Mouse (Mus musculus) liver, embryonic 11.5 days (tissue): Measurements from ENCODE around the gene Cplane1. TPM values are rescaled to one million over a fixed set of nuclear protein-coding genes. Genes with fewer than 3 reads are reported as not detected.

Experiments
- ATAC-seq: fragments of 200-750 bp; cut with Nextera tagmentation; replicated peaks from 2 replicates; pipeline ENCODE4 v1.8.0; 2017; ENCODE audit warnings: moderate number of reproducible peaks, mild to moderate bottlenecking, moderate TSS enrichment, moderate library complexity; ENCODE audit not compliant: low FRiP score
- DNase-seq: peaks from one replicate; pipeline ENCODE4 v3.0.0-alpha.2; 2017; ENCODE audit warnings: low spot score
- H3K27ac ChIP-seq: fragments of 300-500 bp; sonication (generic); 2 replicates; pipeline ENCODE4 v1.5.1; 2014; ENCODE audit warnings: mild to moderate bottlenecking, low read depth, low read length, control low read depth
- H3K27me3 ChIP-seq: fragments of 300-500 bp; sonication (generic); replicated peaks from 2 replicates; pipeline ENCODE4 v1.6.1; 2014; ENCODE audit warnings: low read length, mixed read lengths; ENCODE audit not compliant: control insufficient read depth, insufficient read depth
- H3K36me3 ChIP-seq: fragments of 300-500 bp; sonication (generic); 2 replicates; pipeline ENCODE4 v1.6.1; 2014; ENCODE audit warnings: mild to moderate bottlenecking, low read length, moderate library complexity, mixed read lengths; ENCODE audit not compliant: control insufficient read depth, insufficient read depth
- H3K4me1 ChIP-seq: fragments of 300-500 bp; sonication (generic); replicated peaks from 2 replicates; pipeline ENCODE4 v1.6.1; 2014; ENCODE audit warnings: low read length, mixed read lengths; ENCODE audit not compliant: control insufficient read depth, insufficient read depth
- H3K4me2 ChIP-seq: fragments of 300-500 bp; sonication (generic); 2 replicates; pipeline ENCODE4 v1.6.1; 2014; ENCODE audit warnings: mild to moderate bottlenecking, control low read depth, moderate library complexity
- H3K4me3 ChIP-seq: fragments of 300-500 bp; sonication (generic); 2 replicates; pipeline ENCODE4 v1.5.1; 2014; ENCODE audit warnings: low read depth, low read length, control low read depth
- H3K9ac ChIP-seq: fragments of 300-500 bp; sonication (generic); 2 replicates; pipeline ENCODE4 v1.6.1; 2014; ENCODE audit warnings: low read depth, low read length, control low read depth
- H3K9me3 ChIP-seq: fragments of 300-500 bp; sonication (generic); 2 replicates; pipeline ENCODE4 v1.6.1; 2016; ENCODE audit warnings: low read length, inconsistent platforms, mixed read lengths; ENCODE audit not compliant: control insufficient read depth
- WGBS: fragments of 180-500 bp; shearing (Covaris S2); extraction: QIAGEN DNeasy Blood & Tissue Kit; methylation state at CpG from one replicate; pipeline ENCODE4 v1.1.7; 2014; 5-methylcytosine and 5-hydroxymethylcytosine counted together
- polyA plus RNA-seq: library from polyadenylated mRNA; unstranded; fragments of >200 nt; fragmentation: Nextera tagmentation; extraction: Ambion mirVana; gene quantifications from 2 replicates; pipeline ENCODE4 v1.2.1, GENCODE M21; 2014

The Cplane1 gene
- 3.3 and 4.9 TPM in 2 replicates for polyA plus RNA-seq

DNA sequence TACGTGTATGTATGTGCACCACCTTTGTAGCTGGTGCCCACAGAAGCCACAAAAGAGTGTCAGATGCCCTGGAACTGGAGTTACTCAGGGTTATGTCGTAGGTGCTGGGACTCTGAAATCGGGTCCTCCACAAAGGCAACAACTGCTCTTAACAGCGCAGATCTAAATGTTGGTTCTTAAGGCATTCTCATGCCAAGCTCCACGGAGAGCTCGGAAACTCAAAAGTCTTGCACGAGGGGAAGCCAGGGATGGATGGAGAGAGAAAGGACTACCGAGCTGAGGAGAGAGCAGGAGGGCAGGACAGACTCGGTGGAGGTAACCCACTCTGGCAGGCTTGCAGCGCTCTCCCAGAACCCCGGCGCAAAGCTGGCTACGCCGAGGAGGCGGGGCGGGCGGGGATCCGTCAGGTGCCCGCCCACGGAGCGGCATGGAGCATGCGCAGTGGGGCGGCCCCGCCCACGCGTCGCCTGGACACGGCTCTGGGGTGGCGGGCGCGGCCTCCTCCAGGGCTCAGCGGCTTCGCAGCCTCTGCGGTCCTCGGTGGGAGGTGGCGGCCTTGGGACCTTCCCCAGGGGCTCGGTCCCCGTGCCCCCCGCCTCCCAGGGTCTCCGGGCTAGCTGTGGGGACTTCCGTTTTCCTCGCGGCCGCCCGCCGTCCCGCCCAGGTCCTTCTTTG is at the start of gene Cplane1:
Gene Cplane1 (plus strand): TSS at position 516 of the 675 bp plus-strand sequence.
- Histone ChIP-seq H3K4me2 (peak within 1 kb of the TSS; percentile 92), H3K4me1 (no peaks in the 10 kb centered on the region), H3K36me3 (peaks cover 4% of the 10 kb centered on the region; the same call in 1 of the 2 replicates), H3K4me3 (peak within 1 kb of the TSS; percentile 82), H3K9ac (peak within 1 kb of the TSS; percentile 77), H3K27ac (0 out of 2 replicates have a peak within 1 kb of the TSS, but pooled peaks have one; percentile 35), H3K27me3 (no peaks in the 10 kb centered on the region), H3K9me3 (no peaks in the 10 kb centered on the region)
- DNase-seq (peak; percentile 94), ATAC-seq (peak; percentile 97)
- WGBS = 1% methylated on average over 43 of the region's 47 CpGs

DNA sequence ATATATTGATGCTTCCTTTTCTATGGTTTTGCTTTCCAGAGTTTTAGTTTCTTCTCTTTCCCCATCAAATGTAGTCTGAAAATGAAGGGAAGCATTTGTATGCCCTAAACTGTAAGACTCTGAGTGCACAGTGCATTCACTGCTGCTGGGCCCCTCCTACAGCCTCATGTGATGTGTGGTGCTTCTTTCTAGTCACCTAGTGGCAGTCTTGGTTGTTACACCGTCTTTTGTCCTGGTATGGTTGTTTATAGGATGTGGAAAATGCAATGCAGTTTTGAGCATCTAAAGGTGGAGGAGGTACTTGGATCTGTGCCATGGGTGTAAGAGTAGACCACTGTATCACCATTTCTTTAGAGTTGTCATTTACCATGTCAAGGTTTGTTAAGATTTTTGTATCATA is 39.6 kb upstream of the Cplane1 start:
- Histone ChIP-seq H3K4me3 (no peak overlapping the region), H3K4me1 (no peaks in the 10 kb centered on the region), H3K4me2 (no peak overlapping the region), H3K9ac (no peak overlapping the region), H3K27ac (no peak overlapping the region), H3K9me3 (no peaks in the 10 kb centered on the region), H3K27me3 (no peaks in the 10 kb centered on the region), H3K36me3 (peaks cover 45% of the 10 kb centered on the region)
- ATAC-seq (no peak), DNase-seq (no peak)
- WGBS = 78% methylated on average over 1 of the region's 1 CpGs

DNA sequence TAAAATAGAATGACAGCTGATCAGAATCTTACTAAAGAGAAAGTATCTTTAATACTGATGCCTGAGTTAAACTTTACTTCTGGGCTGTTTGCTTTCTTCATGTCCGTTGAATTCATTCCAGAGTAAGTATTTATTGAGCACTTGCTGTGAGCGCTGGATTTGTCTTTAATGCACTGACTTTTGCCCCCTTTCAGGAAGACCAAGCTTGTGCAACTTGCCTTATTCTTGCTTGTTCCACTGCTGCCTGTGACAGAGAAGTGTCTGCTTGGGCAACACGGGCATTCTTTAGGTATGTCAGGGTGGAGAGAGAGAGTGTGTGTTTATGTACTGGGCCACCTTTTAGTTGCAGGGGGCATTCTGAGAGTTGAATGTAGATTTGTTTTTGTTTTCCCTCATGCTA is 37.6 kb upstream of the Cplane1 start:
- Histone ChIP-seq H3K4me3 (no peak overlapping the region), H3K27me3 (no peaks in the 10 kb centered on the region), H3K4me1 (no peaks in the 10 kb centered on the region), H3K9ac (no peak overlapping the region), H3K9me3 (no peaks in the 10 kb centered on the region), H3K36me3 (peaks cover 56% of the 10 kb centered on the region), H3K4me2 (no peak overlapping the region), H3K27ac (no peak overlapping the region)
- DNase-seq (no peak), ATAC-seq (no peak)
- WGBS = 93% methylated on average over 3 of the region's 3 CpGs

DNA sequence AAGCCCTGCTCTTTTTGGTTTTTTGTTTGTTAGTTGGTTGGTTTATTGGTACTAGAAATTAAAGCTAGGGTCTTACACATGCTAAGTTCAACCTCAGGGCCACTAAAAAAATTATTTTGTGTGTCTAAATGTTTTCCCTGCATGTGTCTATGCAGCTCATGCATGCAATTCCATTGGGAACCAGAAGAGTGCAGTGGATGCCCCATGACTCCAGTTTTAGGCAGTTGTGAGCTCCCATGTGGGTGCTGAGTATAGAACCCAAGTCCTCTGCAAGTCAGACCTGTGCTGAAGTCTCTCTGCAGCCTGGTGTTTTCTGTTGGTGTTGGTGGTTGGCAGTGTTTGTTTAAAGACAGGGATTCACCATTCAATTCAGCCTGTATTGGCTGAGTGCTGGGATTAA is 37.1 kb upstream of the Cplane1 start:
- peaks cover 57% of the 10 kb centered on the region for H3K36me3 ChIP-seq
- no peak overlapping the region for H3K4me3 ChIP-seq
- no peaks in the 10 kb centered on the region for H3K9me3 ChIP-seq
- H3K9ac ChIP-seq = no peak overlapping the region
- H3K4me2 ChIP-seq = no peak overlapping the region
- no peaks in the 10 kb centered on the region for H3K27me3 ChIP-seq
- no peak overlapping the region for H3K27ac ChIP-seq
- no peaks in the 10 kb centered on the region for H3K4me1 ChIP-seq
- DNase-seq (no peak), ATAC-seq (no peak)

GRCm38 (mm10) chr15:8135606-8136005 is 33.3 kb upstream of the Cplane1 start:
- Histone ChIP-seq H3K27me3 (no peaks in the 10 kb centered on the region), H3K4me3 (no peak overlapping the region), H3K4me1 (no peaks in the 10 kb centered on the region), H3K4me2 (no peak overlapping the region), H3K9me3 (no peaks in the 10 kb centered on the region), H3K27ac (no peak overlapping the region), H3K9ac (no peak overlapping the region), H3K36me3 (peaks cover 55% of the 10 kb centered on the region)
- no peak for DNase-seq
- WGBS = 87% methylated on average over 5 of the region's 5 CpGs
- ATAC-seq = no peak

DNA sequence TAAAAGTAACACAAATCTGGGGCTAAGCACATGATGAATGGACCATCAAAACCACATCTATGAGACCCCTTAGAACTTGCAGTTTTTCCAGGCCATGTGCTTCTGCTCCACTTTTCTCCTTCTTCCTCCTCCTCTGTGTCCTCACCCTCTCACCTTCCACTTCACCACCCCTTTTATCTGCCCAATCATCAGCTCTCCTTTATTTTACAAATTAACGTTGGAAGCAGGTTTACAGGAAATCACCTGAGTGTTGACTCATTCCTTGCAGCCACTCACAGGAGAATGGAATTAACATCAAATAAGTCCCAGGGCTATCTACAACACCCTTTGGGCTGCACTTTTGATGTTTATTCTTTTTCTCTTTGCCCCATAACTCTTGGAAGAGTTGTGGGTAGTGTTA is 7.1 kb upstream of the Cplane1 start:
- DNase-seq (no peak), ATAC-seq (no peak)
- Histone ChIP-seq H3K27me3 (no peaks in the 10 kb centered on the region), H3K9me3 (no peaks in the 10 kb centered on the region), H3K27ac (no peak overlapping the region), H3K9ac (no peak overlapping the region), H3K4me3 (no peak overlapping the region), H3K4me2 (no peak overlapping the region), H3K36me3 (peaks cover 16% of the 10 kb centered on the region), H3K4me1 (no peaks in the 10 kb centered on the region)
- 84% methylated on average over 1 of the region's 1 CpGs for WGBS

- peak overlapping the region; percentile 82 for H3K4me3 ChIP-seq
These were observed 400 bp downstream of the Cplane1 start for GRCm38 (mm10) chr15:8169266-8169746.

GRCm38 (mm10) chr15:8189563-8189962 is 20.7 kb downstream of the Cplane1 start:
- WGBS = 79% methylated on average over 3 of the region's 3 CpGs
- H3K27me3 ChIP-seq = no peaks in the 10 kb centered on the region

More at GRCm38 (mm10) chr15:8169266-8169746, 400 bp downstream of the Cplane1 start:
- Histone ChIP-seq H3K27ac (0 out of 2 replicates have a peak overlapping the region, but pooled peaks have one; percentile 35), H3K9me3 (no peaks in the 10 kb centered on the region), H3K4me1 (no peaks in the 10 kb centered on the region), H3K4me2 (peak overlapping the region; percentile 92), H3K9ac (peak overlapping the region; percentile 77), H3K36me3 (peaks cover 4% of the 10 kb centered on the region; the same call in 1 of the 2 replicates), H3K27me3 (no peaks in the 10 kb centered on the region)
- DNase-seq (no peak), ATAC-seq (peak; percentile 48; the same call in 1 of the 2 replicates)
- 1% methylated on average over 25 of the region's 25 CpGs for WGBS

GRCm38 (mm10) chr15:8190435-8190834 is 21.5 kb downstream of the Cplane1 start:
- Histone ChIP-seq H3K27me3 (no peaks in the 10 kb centered on the region), H3K9me3 (no peaks in the 10 kb centered on the region), H3K4me3 (no peak overlapping the region), H3K9ac (no peak overlapping the region), H3K36me3 (peaks cover 7% of the 10 kb centered on the region; the same call in 1 of the 2 replicates), H3K4me2 (no peak overlapping the region), H3K4me1 (no peaks in the 10 kb centered on the region), H3K27ac (no peak overlapping the region)
- ATAC-seq (no peak), DNase-seq (no peak)
- 84% methylated on average over 3 of the region's 3 CpGs for WGBS

More at GRCm38 (mm10) chr15:8189563-8189962, 20.7 kb downstream of the Cplane1 start:
- Histone ChIP-seq H3K9me3 (no peaks in the 10 kb centered on the region), H3K4me2 (no peak overlapping the region), H3K4me1 (no peaks in the 10 kb centered on the region), H3K4me3 (no peak overlapping the region), H3K27ac (no peak overlapping the region), H3K36me3 (peaks cover 7% of the 10 kb centered on the region; the same call in 1 of the 2 replicates), H3K9ac (no peak overlapping the region)
- DNase-seq = no peak
- ATAC-seq = no peak
